In genomic region chr11:119855999-119856398, GRCm38 (mm10) we compare ENCODE assay signal across 11 mouse cellular contexts. TPM values are rescaled to one million over a fixed set of nuclear protein-coding genes. Genes with fewer than 3 reads are reported as not detected.
A peak's percentile ranks its signal among the peaks of the same experiment; 100 is the strongest.
DNase-seq lines count a peak whose midpoint lies in the region; ATAC-seq and TF ChIP-seq lines count a peak whose summit lies in the region.
"Had no signal": no experiment of that assay in that cellular context is flagged by ENCODE, and none has a peak within 500 bp of the region (broad histone marks: within the 10 kb centered on the region; RNA-seq: fewer than 3 reads in every experiment).

No protein-coding gene starts in this region.

- TF ChIP-seq EP300 in heart, postnatal 0 days (IDR thresholded peaks at IDR 0.05; ENCODE audit: low read depth) = no peak

- ATAC-seq in heart, postnatal 0 days (ENCODE audit: insufficient read depth, low read depth) = no peak
- ATAC-seq in liver, embryonic 12.5 days = 0 out of 2 replicates have a peak, but pooled peaks have one; percentile 10
- ATAC-seq: forebrain, embryonic 16.5 days; hindbrain, embryonic 16.5 days had no signal

- no peak overlapping the region for H3K4me3 ChIP-seq in heart, postnatal 0 days (ENCODE audit: low read depth, low read length)
- no peak overlapping the region for H3K4me3 ChIP-seq in liver, embryonic 12.5 days

- H3K4me1 ChIP-seq in heart, postnatal 0 days (ENCODE audit: control insufficient read depth, insufficient read depth) = no peaks in the 10 kb centered on the region
- H3K4me1 ChIP-seq in liver, embryonic 12.5 days = peaks cover 20% of the 10 kb centered on the region

- H3K4me2 ChIP-seq in heart, postnatal 0 days (ENCODE audit: low read depth, low read length) = peak overlapping the region; percentile 13; the same call in 1 of the 2 replicates
- peak overlapping the region; percentile 10; the same call in 1 of the 2 replicates for H3K4me2 ChIP-seq in liver, embryonic 12.5 days

- H3K36me3 ChIP-seq in heart, postnatal 0 days (replicated peaks; ENCODE audit: control insufficient read depth, insufficient read depth, low read length) = peaks cover 62% of the 10 kb centered on the region
- peaks cover 86% of the 10 kb centered on the region for H3K36me3 ChIP-seq in liver, embryonic 12.5 days

- no peak for TF ChIP-seq CTCF in heart, postnatal 0 days (IDR thresholded peaks at IDR 0.05; ENCODE audit: low read depth)

- H3K9me3 ChIP-seq in heart, postnatal 0 days (replicated peaks; ENCODE audit: control insufficient read depth, low read length) = no peaks in the 10 kb centered on the region
- H3K9me3 ChIP-seq in liver, embryonic 12.5 days (replicated peaks) = no peaks in the 10 kb centered on the region

- DNase-seq in heart, postnatal 0 days (ENCODE audit: low spot score) = no peak
- DNase-seq in heart, adult 18-20 months = no peak
- DNase-seq in T-cell, adult 2 months (ENCODE audit: low spot score) = peak; percentile 37
- DNase-seq in thymus, postnatal 0 days (ENCODE audit: low spot score) = peak; percentile 62
- no peak for DNase-seq in adipocyte (ENCODE audit: low spot score)
- DNase-seq in frontal cortex, adult 2 months (ENCODE audit: extremely low spot score in 1 of 2, low spot score in 1 of 2) = no peak
- DNase-seq in right cerebral cortex, adult 18-20 months = no peak
- DNase-seq: left cerebral cortex, postnatal 4 days had no signal

- no peaks in the 10 kb centered on the region for H3K27me3 ChIP-seq in heart, postnatal 0 days (ENCODE audit: control insufficient read depth, insufficient read depth, low read length)
- H3K27me3 ChIP-seq in liver, embryonic 12.5 days (replicated peaks) = no peaks in the 10 kb centered on the region

- WGBS in heart, postnatal 0 days = 53% methylated on average over 7 of the region's 7 CpGs
- WGBS in liver, embryonic 12.5 days (ENCODE audit: insufficient replicate concordance) = 44% methylated on average over 7 of the region's 7 CpGs

- H3K9ac ChIP-seq in heart, postnatal 0 days (replicated peaks; ENCODE audit: low read depth, low read length) = no peak overlapping the region
- no peak overlapping the region for H3K9ac ChIP-seq in liver, embryonic 12.5 days

- peak overlapping the region; percentile 50; the same call in 1 of the 2 replicates for H3K27ac ChIP-seq in heart, postnatal 0 days (ENCODE audit: low read depth)
- peak overlapping the region; percentile 66 for H3K27ac ChIP-seq in liver, embryonic 12.5 days

RNA-seq across cellular contexts. Expression of gene Chmp6, which starts 57.2 kb away (rescaled TPM):
- 57.7 and 66.6 TPM in 2 replicates for total RNA-seq in heart, postnatal 0 days (2014; rRNA removed; ENCODE audit: low replicate concordance)
- 60.1 and 65.2 TPM in 2 replicates for polyA plus RNA-seq in heart, postnatal 0 days (2015; fragmentation: Nextera tagmentation; extraction: Ambion mirVana)
- 10 to 100 TPM; 27.8 to 30.2 TPM for total RNA-seq in heart, adult 18-20 months (2021)
- polyA plus RNA-seq in liver, embryonic 12.5 days (2016; fragmentation: Nextera tagmentation; extraction: Ambion mirVana) = 45.9 and 48.6 TPM in 2 replicates
- polyA plus RNA-seq in thymus, postnatal 0 days (2015; fragmentation: Nextera tagmentation; extraction: Ambion mirVana) = 81.4 and 86.0 TPM in 2 replicates
- 42.3 and 45.3 TPM in 2 replicates for polyA plus RNA-seq in frontal cortex, adult 2 months (2012; rRNA removed)

Comparison
In these comparisons a context has a peak if more than half of its experiments do, and no peak if none do; other contexts are left out.
1. DNase-seq: peak in T-cell, adult 2 months (single experiment) and thymus, postnatal 0 days (single experiment); none in heart, postnatal 0 days (single experiment), heart, adult 18-20 months (0 of 2), adipocyte (single experiment), frontal cortex, adult 2 months (0 of 2) and right cerebral cortex, adult 18-20 months (single experiment).